Mouse (Mus musculus) gastrocnemius, postnatal 4 days (tissue): ENCODE results near the gene Sptlc3. TPM values are rescaled to one million over a fixed set of nuclear protein-coding genes. Genes with fewer than 3 reads are reported as not detected.

ENCODE experiments used
- DNase-seq, 2 experiments: peaks; one replicate each; pipeline ENCODE4 v3.0.0; 2021 to 2022; ENCODE audit warnings: low spot score in 2 of 2, mixed read lengths in 2 of 2
- total RNA-seq, 2 experiments: library from RNA; stranded (reverse); gene quantifications; 2 replicates each; pipeline ENCODE4 v1.2.3; 2021

Gene Sptlc3
- total RNA-seq, 2 experiments from 2014 or later = not detected

DNA sequence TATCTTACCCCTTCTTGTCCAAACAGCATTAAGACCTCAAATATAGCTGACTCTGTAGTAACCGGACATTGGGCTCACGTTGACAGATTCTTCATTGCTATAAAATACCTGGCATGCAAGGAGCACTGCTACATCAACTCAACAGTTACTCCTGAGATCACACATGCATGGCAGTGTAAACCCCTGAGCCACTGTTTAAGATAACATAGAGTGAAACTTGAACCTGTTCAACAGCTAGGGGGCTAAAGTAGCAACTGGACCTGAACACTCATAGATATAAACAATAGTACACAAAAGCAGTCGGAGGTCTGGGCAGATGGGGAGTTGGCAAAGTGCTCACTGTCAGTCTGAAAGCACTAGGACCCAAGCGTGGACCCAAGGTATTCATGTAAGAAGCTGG, 140.8 kb downstream of the Sptlc3 start:
- no peak for DNase-seq

DNA sequence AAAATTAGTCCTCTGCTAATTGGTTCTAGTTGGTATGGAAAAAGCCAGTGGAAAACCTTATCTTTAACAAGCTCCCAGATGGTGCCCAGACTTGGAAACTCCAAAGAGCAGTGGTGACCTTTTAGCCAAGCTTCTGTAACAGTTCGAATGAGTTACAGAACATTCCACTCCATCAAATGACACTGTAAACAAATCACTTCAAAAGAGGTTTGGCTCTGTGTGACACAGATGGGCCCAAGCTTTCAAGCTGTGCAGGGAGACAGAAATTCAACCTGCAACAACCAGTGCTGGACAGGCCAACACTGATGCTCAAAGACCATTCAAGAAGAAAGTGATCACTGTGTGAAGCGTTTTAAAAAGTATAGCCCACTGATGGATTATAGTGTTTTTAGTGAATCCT, 144.1 kb downstream of the Sptlc3 start:
- DNase-seq = no peak

DNA sequence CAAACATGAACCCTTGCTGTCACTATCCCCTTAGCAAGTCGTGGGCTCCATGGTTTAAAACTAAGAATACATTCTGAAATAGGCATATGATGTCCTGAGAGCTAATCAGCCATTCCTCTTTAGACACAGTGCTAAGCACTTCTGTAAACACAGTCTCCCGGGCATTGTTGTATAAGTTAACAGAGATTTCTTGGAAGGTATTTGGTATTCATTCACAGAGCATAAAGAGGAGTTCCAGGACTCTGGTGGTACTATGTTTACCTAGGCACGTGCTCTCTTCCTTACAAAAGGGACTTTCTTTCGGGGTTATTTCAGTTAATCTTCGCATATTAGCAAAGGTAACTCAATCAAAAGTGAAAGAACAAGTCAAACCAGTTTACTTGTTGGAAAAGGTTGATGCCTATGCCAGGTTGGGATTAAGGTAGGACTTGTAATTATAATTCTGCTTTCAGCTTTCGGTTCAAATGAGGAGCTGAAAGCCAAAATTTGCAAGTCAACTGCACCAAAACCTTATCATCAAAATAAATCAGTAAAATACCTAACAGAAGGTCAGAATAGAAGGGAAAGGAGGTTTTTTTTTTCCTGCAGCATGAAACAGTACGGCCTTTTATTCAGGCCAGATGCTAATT, 148.2 kb downstream of the Sptlc3 start:
- no peak for DNase-seq

DNA sequence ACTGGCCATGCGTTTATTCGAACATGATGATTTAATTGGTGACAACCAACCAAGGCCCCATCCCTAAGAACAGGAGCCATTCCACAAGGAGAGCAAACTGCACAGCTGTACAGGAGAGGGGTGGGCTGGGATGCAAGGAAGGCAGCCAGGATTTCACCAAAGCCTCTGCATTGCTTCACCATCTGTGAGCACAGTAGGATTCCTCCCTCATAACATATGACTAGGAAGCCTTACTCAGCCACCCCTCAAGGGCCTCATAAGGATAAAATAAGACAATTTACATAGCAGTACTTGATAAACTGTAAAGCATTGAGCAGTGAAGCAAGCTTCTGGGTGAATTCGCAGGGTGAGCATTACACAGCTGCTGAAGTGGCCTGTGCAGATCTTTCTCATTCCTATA, 155.8 kb downstream of the Sptlc3 start:
- no peak for DNase-seq

DNA sequence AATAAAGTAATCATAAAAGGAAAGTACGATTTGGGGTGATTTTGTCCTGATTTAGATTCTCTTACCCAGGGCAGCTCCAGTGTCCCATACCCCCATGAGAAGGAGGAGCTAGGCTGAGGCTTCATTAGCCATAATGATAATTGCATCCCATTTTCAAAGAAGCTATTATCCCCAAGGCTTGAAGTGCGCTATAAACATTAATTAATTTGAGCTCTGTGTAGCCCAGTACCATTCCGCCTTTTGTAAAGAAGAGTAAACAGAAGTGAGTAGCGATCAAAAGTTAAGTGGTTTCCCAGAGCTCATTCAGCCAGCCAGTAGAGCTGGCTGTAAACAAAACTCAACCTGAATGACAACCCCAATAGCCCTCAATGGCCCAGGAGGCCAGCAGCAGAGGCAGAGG, 163.0 kb downstream of the Sptlc3 start:
- DNase-seq = no peak

DNA sequence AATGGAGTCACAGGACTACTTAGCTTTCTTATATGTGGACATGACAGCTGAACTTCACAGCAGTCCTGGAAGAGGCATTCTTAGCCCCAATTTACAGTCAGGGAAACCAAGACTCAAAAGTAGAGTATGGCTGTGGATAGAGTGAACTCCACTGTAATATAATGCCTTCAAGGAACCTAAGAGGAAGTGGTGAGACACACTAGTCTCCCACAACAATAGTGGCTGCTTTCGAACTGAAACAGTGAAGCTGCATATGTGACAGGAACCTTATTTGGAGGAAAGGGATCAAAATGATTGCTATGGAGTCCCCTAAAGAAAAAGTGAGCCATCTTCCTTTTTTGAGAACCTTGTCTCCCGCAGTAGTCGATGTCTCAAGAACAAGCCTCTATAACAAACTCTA, 178.1 kb downstream of the Sptlc3 start:
- DNase-seq = no peak

DNA sequence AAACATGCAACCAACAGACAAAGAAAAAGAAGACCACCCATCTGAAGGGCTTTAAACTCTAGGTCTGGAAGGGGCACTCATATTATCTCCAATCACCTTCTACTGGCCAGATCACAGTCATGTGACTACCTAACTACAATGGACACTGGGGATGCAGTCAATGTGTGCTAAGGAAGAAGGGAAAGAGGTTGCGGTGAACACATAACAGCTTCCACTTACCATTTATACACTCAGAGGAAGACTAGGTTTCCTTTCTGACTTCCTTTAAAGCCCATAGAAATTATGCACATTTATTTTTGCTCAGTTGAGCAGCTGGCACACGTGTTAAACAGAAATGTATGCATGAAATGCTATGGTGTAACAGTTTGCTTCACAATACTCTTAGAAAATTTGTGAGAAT, 178.7 kb downstream of the Sptlc3 start:
- DNase-seq = no peak

DNA sequence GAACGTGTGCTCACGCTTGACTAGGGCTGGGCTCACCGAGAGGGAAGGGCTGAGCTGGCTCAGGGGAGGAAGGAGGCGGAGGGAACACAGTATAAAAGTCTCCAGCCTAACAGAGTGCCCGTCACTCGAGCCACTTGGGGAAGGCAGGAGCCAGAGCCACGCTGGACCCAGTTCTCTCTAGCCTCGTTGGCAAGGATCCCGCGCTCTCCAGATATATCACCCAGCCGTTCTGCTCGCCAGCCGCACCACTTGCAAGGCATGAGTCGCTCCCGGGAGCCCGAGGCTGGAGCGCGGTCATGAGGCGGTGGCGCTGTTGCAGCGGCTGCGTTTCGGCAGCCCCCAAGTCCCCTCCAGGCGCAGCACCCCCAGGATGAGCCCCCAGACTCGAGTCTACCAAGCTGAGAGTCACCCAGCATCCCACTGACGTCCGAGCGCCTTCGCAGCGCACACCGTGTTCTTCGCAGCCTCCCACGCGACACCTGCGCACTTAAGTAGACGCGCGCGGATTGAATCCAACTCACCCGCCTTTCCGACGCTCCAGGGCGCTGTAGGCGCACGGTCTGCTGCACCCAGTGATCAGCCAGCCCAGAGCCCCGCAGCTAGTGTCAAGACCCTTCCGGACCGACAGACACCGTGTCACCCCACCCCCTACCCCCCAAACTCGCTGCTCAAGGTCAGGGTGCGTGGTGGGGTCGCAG, 183.5 kb downstream of the Sptlc3 start:
- peak; percentile 32 to 53 for DNase-seq

DNA sequence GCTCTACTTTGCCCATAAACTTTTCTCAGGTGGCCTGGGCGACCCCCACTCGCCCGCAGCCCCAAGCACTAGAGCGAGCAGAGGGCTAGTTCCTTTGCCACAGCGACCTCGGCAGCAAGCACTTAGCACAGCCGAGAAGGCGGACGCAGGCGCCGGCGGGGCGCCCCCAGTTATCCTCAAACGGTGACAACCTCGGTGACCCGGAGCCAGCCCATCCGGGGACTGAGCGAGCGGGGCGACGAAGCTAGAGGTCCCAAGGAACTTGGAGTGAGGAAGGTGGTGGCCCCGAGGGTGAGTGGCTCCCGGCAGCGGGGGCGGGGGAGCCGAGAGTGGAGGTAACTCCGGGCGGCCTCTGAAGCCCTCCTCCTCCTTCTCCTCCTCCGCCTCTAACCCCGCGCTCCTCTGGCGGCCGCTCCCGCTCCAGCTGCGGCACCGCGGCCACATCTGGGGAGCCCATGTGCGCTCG, 184.1 kb downstream of the Sptlc3 start, which contains the start of gene Ism1:
Gene Ism1, plus strand, starts transcription at position 370 of the 466 bp plus-strand sequence.
- DNase-seq = peak; percentile 29 to 45

DNA sequence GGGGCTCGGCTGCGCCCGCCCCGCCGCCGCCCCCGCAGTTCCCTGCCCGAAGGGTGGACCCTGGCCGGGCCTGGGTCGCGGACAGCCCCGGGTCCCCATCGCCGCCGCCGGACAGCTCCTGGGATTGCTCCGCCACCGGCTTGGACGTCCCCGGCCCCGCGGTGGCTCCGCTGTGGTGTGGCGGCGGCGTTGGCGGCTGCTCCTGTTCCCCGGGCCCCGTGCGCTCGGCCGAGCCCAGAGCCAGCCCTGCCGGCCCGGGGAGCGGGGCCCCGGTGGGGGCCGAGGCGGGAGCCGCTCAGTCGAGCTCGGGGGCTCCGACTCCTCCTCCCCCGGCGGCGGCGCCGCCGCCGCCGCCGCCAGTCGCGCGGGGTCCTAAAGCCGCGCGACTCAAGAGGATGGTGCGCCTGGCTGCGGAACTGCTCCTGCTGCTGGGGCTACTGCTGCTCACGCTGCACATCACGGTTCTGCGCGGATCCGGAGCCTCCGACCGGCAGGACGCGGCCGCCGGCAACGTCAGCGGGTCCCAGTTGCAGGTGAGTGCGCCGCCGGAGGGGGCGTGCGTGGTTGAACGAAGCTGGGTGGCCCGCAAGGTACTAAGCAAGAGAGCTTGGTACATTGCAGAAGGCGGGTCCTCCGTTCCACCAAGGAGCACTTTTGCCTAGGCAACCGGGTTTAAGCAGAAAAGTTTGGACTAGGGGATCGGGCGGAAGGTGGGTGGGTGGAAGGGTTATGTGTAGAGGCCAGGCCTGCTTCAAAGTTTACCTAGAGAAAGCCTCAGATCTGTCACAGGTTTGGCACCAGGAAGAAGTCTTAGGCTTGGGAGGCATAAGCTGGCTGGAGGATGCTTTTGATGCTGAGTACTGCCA, 184.8 kb downstream of the Sptlc3 start:
- DNase-seq = peak; percentile 17 to 38

DNA sequence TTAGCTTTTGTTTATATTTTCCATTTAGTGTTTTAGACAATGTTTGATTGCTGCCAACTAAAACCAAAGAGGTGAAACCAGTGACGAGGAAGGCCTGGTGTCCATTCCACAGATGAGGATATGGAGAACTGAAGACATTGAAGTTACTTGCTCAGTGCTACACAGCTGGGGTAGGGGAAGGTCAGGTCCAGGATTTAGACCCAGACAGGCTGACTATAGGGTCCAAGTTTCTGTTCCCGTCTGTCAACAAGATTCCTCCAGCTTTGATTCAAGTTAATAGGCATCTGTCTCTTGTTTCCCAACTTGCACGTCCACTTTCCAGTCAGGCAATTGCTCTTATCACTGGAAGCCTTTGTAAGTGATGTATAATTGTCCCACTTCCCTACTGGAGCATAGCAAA, 188.8 kb downstream of the Sptlc3 start:
- DNase-seq = no peak

Other genes with a start within 250 kb of the Sptlc3 start
- 1 to 10 TPM in 1 of 2 experiments, under 1 TPM in 1; 0.93 to 2.0 TPM for gene Ism1, start 184.3 kb downstream of the Sptlc3 start, total RNA-seq